In the genomic region with DNA sequence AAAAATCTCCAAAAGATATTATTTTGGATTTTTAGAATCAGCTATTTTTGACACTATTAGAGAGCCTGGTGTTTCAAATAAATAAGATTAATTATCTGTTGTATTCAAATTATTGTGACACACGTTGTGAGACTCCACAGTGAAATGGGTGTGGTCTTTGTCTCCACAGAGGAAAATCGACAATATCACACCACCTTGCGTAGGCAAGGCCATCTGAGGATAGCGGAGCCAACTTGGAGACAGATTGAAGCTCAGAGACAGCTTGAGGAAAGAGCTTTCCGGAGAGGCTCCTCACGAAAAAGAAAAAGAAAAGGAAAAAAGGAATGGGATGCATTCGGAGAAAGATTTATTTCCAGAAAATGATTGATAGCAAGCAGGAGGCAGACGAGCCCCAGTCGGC, we compare ENCODE assay signal across 22 mouse cellular contexts. TPM values are rescaled to one million over a fixed set of nuclear protein-coding genes. Genes with fewer than 3 reads are reported as not detected.
"Had no signal": no experiment of that assay in that cellular context is flagged by ENCODE, and none has a peak within 500 bp of the region (broad histone marks: within the 10 kb centered on the region; RNA-seq: fewer than 3 reads in every experiment).

No protein-coding gene starts in this region.

- DNase-seq: liver, postnatal 0 days; lung, adult 2 months; lung, postnatal 14 days; lung, postnatal 36 days; right cerebral cortex, adult 18-20 months; right cerebral cortex, postnatal 25 days; right cerebral cortex, postnatal 4 days; spleen, adult 18-20 months; thymus, adult 2 months; thymus, postnatal 25 days; thymus, postnatal 4 days had no signal

- H3K36me3 ChIP-seq: lung, embryonic 15.5 days; midbrain, embryonic 13.5 days; midbrain, embryonic 15.5 days; neural tube, embryonic 12.5 days had no signal

- H3K9ac ChIP-seq: liver, postnatal 0 days; lung, embryonic 15.5 days; midbrain, embryonic 13.5 days; midbrain, embryonic 15.5 days; neural tube, embryonic 12.5 days had no signal

- H3K4me1 ChIP-seq: lung, embryonic 15.5 days; midbrain, embryonic 13.5 days; midbrain, embryonic 15.5 days; neural tube, embryonic 12.5 days had no signal

- H3K4me3 ChIP-seq: lung, embryonic 15.5 days; megakaryocyte, embryonic 14.5 days; midbrain, embryonic 13.5 days; midbrain, embryonic 15.5 days; neural tube, embryonic 12.5 days had no signal

- H3K27ac ChIP-seq: lung, embryonic 15.5 days; macrophage; midbrain, embryonic 13.5 days; midbrain, embryonic 15.5 days; neural tube, embryonic 12.5 days had no signal

- H3K27me3 ChIP-seq: lung, embryonic 15.5 days; megakaryocyte, embryonic 14.5 days; midbrain, embryonic 13.5 days; midbrain, embryonic 15.5 days; neural tube, embryonic 12.5 days had no signal

- ATAC-seq: liver, postnatal 0 days; midbrain, embryonic 13.5 days; midbrain, embryonic 15.5 days had no signal

- H3K9me3 ChIP-seq: lung, embryonic 15.5 days; megakaryocyte, embryonic 14.5 days; midbrain, embryonic 13.5 days; midbrain, embryonic 15.5 days; neural tube, embryonic 12.5 days had no signal

- H3K4me2 ChIP-seq: lung, embryonic 15.5 days; midbrain, embryonic 11.5 days; midbrain, embryonic 13.5 days; midbrain, embryonic 15.5 days; neural tube, embryonic 12.5 days had no signal

RNA-seq across cellular contexts. Expression of a gene that starts 8.7 kb away (rescaled TPM):
- total RNA-seq: megakaryocyte progenitor cell, adult 5-6 weeks; monocyte, adult 5-6 weeks; neutrophil, adult 5-6 weeks had no signal
- polyA plus RNA-seq: macrophage; small intestine, adult 2 months had no signal

RNA-seq across cellular contexts. Expression of a gene that starts 39.0 kb away (rescaled TPM):
- total RNA-seq: neutrophil, adult 5-6 weeks had no signal
